Mouse (Mus musculus) C2C12 (cell line): ENCODE measurements around the gene Clip1.

Experiments
- CTCF ChIP-seq: IDR thresholded peaks from one replicate; pipeline ENCODE4 v1.5.1; 2011; ENCODE audit not compliant: control insufficient read depth, insufficient read depth, insufficient read length
- MAX ChIP-seq: IDR thresholded peaks from one replicate; pipeline ENCODE4 v1.6.1; 2011; ENCODE audit warnings: mild to moderate bottlenecking, control low read depth
- USF1 ChIP-seq: IDR thresholded peaks from one replicate; pipeline ENCODE4 v1.6.1; 2011; ENCODE audit warnings: low read depth, mild to moderate bottlenecking, control low read depth, moderate library complexity

GRCm38 (mm10) chr5:123679106-123679505 is 5.3 kb downstream of the Clip1 start:
- TF ChIP-seq CTCF (no peak), MAX (no peak), USF1 (no peak)
